Mouse (Mus musculus) cerebellum, adult 11 months (tissue): ENCODE data around the gene Nrde2.
A peak's percentile ranks its signal among the peaks of the same experiment; 100 is the strongest.
"Not testable (repeated sequence)": the region's sequence is repeated elsewhere in the genome, so short reads cannot be mapped to it uniquely, and the experiment has no call there.

ENCODE experiments used
- DNase-seq: peaks from one replicate; pipeline ENCODE4 v3.0.0; 2022

Nrde2 gene

GRCm38 (mm10) chr12:100159261-100159975 lies at the start of gene Nrde2:
TSS of gene Nrde2 (minus strand) at chr12:100159653.
- peak; percentile 86 for DNase-seq

- no peak for DNase-seq
Observed at GRCm38 (mm10) chr12:100206926-100207325, 47.5 kb upstream of the Nrde2 start.

DNA sequence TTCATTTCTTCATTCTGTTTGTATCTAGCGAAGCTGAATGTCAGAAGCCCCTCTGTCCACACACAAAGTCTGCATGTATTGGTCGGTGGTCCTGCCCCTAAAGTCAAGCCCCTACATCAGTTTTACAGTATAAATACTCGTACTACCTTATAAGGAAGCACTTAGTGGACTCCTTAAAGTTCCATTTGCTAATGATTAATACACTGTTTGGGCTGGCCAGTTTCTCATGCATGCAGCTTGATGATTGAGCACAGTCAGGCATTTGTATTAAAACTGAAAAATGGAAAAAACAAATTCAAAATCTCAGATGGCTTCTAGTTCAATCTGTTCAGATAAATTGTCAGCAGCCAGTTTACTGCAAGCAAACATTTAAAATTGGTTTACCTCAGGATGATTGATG lies 47.1 kb upstream of the Nrde2 start:
- DNase-seq, result no peak

DNA sequence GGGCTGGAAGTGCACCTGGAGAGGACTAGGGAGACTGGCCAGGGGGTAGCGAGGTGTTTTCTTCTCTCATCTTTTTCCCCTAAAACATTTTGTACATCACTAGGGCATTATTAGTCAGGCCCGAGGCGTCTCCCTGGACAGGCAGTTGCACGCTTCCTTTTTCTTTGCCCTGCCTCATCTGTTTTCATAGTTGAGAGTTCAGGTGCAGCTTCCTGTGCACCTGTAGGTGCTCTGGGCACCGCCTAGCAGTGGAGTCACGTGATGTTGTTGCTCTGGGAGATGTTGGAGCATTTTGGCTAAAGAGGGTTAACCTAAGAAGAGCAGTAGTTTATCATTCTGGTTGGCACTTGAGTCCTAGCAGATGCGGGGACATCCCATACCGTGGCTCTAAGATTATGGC lies 45.7 kb upstream of the Nrde2 start:
- DNase-seq, result no peak

- DNase-seq, result no peak
Observed at GRCm38 (mm10) chr12:100203759-100204158, 44.3 kb upstream of the Nrde2 start.

GRCm38 (mm10) chr12:100201838-100202237 lies 42.4 kb upstream of the Nrde2 start:
- peak; percentile 94 for DNase-seq

- no peak for DNase-seq
Observed at GRCm38 (mm10) chr12:100201363-100201711, 41.9 kb upstream of the Nrde2 start.

DNA sequence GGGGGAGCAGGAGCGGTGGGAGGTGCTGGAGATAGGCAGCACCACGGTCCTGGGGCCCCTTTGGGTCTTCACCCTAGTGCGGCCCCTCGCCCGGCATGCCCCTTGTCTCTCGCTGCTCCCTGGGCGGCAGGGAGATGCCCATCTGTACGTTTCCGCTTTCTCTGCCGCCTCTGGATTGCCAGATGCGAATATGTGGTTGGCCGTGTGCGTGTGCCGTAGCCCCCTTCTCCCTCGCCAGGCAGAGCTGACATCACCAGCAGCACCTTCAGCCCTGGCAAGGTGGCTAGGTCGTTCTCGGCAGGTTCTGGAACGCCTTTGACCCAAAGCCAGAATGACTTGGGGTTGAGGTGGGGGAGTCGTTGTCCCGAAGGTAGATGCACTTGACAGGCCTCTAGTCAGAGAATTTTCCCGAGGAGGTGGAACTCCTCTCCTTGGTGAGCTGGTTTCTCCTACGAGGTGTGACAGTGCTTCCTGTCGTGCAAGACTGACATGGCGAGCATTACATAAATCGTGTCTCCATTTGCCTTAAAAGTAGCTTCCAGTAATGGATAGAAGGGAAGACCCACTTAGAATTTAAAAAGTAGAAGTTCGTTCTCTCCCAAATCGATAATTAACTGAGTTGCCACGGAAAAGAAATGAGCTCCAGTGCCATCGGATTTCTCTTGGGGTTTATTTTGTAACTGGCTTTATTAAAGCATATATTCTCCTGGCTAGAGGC lies 41.4 kb upstream of the Nrde2 start:
- peak; percentile 54 for DNase-seq

DNA sequence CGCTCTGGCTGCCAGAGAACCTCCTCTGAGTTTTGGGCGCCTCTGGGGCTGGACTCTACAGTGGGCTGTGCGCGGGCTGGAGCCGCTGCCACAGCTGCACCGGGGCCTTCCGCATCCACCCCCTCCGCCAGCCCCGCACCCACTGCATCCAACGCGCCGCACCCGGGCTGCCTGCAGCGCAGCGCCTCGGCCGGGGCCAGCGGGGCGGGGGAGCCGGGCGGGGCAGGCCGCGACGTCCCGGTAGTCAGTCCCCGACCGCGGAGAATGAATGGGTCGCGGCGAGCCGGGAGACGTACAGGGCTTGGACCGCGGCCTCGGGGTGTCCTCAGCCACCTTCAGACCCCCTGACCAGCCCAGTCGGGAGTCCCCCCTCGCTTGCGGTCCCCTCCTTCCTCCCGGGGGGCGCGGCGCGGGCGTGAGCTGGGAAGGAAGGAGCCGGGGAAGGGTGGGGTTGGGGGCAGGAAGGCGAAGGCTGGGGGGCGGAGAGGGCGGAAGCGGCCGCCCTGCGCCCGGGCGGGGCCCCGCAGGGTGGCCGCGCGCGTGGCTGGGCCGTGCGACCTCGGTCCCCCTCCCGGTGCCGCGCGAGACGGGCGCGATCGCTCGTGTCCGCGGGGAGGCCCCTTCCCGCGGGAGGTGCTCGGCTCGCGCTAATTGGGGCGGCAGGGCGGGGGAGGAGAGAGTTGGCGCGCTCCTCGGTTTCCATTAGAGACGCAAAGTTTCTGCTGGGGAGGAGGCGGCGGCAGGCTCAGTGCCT lies 40.6 kb upstream of the Nrde2 start:
- DNase-seq, result peak; percentile 71

- peak; percentile 95 for DNase-seq
Observed at GRCm38 (mm10) chr12:100198967-100199660, 39.7 kb upstream of the Nrde2 start, which contains the start of gene Calm1. TSS of gene Calm1 (plus strand) at chr12:100199435.

- no peak for DNase-seq
Observed at GRCm38 (mm10) chr12:100196786-100197185, 37.3 kb upstream of the Nrde2 start.

- no peak for DNase-seq
Observed at GRCm38 (mm10) chr12:100194181-100194580, 34.7 kb upstream of the Nrde2 start.

DNA sequence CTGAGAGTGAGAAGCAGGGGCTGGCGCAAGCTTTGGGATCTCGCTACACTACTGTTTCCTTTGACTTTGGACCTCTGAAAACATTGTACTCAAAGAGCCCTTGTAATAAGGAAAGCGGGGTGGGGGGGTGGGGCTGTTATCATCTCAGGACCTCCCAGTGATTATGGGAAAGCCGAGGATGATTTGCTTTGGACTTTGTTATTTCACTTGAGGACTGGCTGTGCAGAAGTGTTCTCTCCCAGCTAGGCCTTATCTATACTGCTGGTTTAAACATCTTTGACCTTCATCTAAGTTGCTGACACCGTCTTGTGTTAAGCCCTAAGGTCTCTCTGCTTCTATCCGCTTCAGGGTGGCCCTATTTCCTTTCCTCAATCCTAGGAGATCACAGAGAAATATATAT lies 31.3 kb upstream of the Nrde2 start:
- DNase-seq, result no peak

DNA sequence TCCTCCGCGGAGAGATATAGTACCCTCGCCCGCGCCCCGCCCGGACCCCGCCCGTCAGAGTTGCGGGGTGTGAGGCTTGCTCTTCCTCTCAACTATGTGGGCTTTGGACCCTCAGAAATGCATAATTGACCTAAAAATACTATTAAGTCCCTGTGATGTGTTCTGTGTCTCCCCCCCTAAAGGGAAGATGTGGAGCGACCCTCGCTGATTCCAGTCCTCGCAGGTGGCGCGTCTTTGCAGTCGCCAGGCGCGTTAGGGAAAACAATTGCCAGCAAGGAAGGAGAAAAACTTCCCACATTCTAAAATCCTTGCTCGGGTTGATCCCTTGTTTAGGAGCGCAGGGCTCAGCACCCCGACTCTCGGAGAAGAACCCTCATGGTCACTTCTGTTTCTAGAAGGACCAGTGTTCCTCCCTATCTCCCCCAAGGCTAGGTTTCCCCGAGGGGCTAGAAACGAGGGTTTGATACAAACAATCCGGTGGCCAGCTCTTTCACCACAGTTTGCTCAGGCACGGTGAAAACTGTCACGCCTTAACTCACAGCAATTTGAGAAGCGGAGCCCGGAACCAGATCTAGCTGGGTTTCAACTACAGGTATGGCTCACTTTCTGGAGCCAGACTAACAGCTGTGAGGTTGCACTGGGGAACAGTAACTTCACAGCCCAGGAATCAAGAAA lies 28.4 kb upstream of the Nrde2 start:
- DNase-seq, result peak; percentile 40

DNA sequence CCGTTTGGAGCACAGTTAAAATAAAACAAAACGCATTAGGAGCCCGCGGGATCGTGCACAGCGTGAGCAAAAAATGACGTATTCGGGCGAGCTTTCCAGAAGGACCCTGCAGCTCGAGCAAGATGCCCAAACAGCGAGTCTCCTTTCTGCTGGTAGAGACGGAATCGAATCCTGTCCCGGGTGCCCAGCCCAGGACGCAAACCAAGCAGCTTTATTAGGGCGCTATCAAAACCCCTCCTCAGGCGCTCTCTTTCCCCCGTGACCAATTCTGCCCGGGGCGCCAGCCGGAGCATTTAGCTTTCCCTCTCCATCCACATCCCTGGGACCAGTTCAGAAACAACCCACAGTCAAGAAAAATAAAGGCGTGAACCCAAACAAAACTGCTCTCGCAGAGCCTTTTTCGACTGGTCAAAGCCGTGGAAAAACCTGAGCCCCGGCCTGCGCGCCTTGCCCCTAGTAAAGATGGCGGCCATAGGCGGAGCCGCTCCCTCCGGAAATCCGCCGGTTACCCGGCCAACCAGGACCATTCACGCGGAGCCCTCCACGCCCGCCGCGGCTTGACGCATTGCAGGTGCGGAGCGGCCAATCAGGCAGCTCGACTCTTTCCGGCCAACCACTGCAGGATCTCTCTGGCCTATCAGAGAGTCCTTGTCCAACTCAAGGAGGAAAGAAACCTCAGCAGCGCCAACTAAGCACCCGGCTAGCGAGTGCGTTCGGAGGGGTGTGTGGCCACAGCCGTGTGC lies 27.7 kb upstream of the Nrde2 start:
- peak; percentile 100 for DNase-seq

- DNase-seq, result peak; percentile 47
Observed at GRCm38 (mm10) chr12:100186376-100186775, 26.9 kb upstream of the Nrde2 start.

- no peak for DNase-seq
Observed at GRCm38 (mm10) chr12:100185897-100186296, 26.4 kb upstream of the Nrde2 start.

- DNase-seq, result not testable (repeated sequence)
Observed at GRCm38 (mm10) chr12:100184976-100185375, 25.5 kb upstream of the Nrde2 start.

- DNase-seq, result no peak
Observed at GRCm38 (mm10) chr12:100183970-100184369, 24.5 kb upstream of the Nrde2 start.

GRCm38 (mm10) chr12:100182676-100183075 lies 23.2 kb upstream of the Nrde2 start:
- DNase-seq, result no peak

DNA sequence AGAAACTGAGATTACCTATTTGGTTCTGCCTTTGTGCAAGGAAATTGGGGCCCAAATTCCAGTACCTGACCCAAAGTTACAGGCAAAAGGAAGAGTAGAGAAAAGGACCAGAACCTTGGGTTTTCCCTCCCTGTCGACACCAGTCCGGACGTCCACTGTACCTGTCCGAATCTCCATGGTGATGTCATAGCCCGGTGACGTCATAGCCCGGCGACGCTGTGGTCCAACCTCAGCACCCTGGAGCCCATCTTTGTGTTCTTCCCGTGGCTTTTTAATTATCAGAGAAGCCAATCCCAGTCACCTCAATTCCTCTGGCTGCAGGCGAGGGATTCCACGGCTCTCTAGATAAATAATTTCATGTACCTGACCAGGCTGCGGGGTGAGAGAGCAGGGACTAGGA lies 21.3 kb upstream of the Nrde2 start:
- no peak for DNase-seq
